Mouse (Mus musculus) lung, embryonic 16.5 days (tissue): ENCODE measurements around the gene Epop. TPM values are rescaled to one million over a fixed set of nuclear protein-coding genes. Genes with fewer than 3 reads are reported as not detected.
"Not testable (repeated sequence)": the region's sequence is repeated elsewhere in the genome, so short reads cannot be mapped to it uniquely, and the experiment has no call there.

Source experiments
- ATAC-seq: fragments of 200-750 bp; cut with Nextera tagmentation; 2 replicates; pipeline ENCODE4 v1.8.0; 2017; ENCODE audit warnings: low read depth, mild to moderate bottlenecking, moderate library complexity
- H3K27ac ChIP-seq: fragments of 300-500 bp; sonication (generic); 2 replicates; pipeline ENCODE4 v1.5.1; 2014; ENCODE audit warnings: mild to moderate bottlenecking, control low read depth, low read length
- H3K27me3 ChIP-seq: fragments of 300-500 bp; sonication (generic); 2 replicates; pipeline ENCODE4 v1.6.1; 2014; ENCODE audit warnings: low read depth, low read length, mixed read lengths; ENCODE audit not compliant: control insufficient read depth, insufficient read depth
- H3K36me3 ChIP-seq: fragments of 300-500 bp; sonication (generic); 2 replicates; pipeline ENCODE4 v1.6.1; 2014; ENCODE audit warnings: low read length; ENCODE audit not compliant: control insufficient read depth, insufficient read depth
- H3K4me1 ChIP-seq: fragments of 300-500 bp; sonication (generic); replicated peaks from 2 replicates; pipeline ENCODE4 v1.6.1; 2014; ENCODE audit warnings: low read length, mixed read lengths; ENCODE audit not compliant: control insufficient read depth, insufficient read depth
- H3K4me2 ChIP-seq: fragments of 300-500 bp; sonication (generic); 2 replicates; pipeline ENCODE4 v1.6.1; 2014; ENCODE audit warnings: low read depth, low read length, control low read depth
- H3K4me3 ChIP-seq: fragments of 300-500 bp; sonication (generic); 2 replicates; pipeline ENCODE4 v1.5.1; 2014; ENCODE audit warnings: mild to moderate bottlenecking, low read length, control low read depth
- H3K9ac ChIP-seq: fragments of 300-500 bp; sonication (generic); 2 replicates; pipeline ENCODE4 v1.6.1; 2014; ENCODE audit warnings: low read length, control low read depth
- H3K9me3 ChIP-seq: fragments of 300-500 bp; sonication (generic); 2 replicates; pipeline ENCODE4 v1.6.1; 2016; ENCODE audit warnings: low read length; ENCODE audit not compliant: control insufficient read depth
- WGBS: fragments of 180-500 bp; shearing (Covaris S2); extraction: QIAGEN DNeasy Blood & Tissue Kit; methylation state at CpG from one replicate; pipeline ENCODE4 v1.1.7; 2014; 5-methylcytosine and 5-hydroxymethylcytosine counted together
- polyA plus RNA-seq: library from polyadenylated mRNA; unstranded; fragments of >200 nt; fragmentation: Nextera tagmentation; extraction: Ambion mirVana; gene quantifications from 2 replicates; pipeline ENCODE4 v1.2.1, GENCODE M21; 2015

Epop gene
- polyA plus RNA-seq, 1 experiment from 2014 or later: 2.1 TPM

DNA sequence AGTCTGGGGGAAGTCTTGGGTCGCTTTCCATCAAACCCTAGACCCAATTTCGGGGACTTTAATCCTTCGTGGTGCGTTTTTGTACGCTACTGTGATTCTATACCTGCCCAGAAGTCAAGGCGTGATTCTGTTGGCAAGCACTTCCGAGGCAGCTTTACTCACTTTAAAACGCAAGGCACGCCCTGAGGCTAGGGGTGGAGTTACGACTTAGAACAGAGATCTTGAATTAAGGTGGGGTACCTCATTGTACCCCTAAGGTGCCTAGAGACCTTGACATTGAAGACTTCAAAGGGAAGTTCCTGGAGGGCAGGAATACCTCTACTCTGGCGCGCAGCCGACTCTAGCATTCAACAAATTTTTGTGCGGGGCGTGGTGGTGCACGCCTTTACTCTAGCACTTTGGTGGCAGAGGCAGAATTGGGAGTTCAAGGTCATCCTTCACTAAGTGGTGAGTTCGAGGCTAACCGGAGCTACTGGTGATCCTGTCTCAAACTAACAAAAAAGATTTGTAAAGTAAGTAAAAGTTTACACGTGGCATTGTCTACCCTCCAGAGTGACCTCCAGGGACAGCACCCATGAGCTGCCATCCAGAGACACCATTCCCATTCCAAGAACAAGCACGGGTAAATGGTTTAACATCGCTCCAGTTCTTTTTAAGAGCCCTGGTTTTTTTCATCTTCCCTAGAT lies 32.8 kb upstream of the Epop start:
- Histone ChIP-seq H3K9ac (peak overlapping the region; percentile 92), H3K9me3 (no peaks in the 10 kb centered on the region), H3K27ac (peak overlapping the region; percentile 98), H3K27me3 (peaks cover 7% of the 10 kb centered on the region), H3K4me1 (peaks cover 41% of the 10 kb centered on the region), H3K4me2 (peak overlapping the region; percentile 74), H3K36me3 (peaks cover 15% of the 10 kb centered on the region), H3K4me3 (peak overlapping the region; percentile 87)
- peak; percentile 18; the same call in 1 of the 2 replicates for ATAC-seq
- 2% methylated on average over 21 of the region's 21 CpGs for WGBS

DNA sequence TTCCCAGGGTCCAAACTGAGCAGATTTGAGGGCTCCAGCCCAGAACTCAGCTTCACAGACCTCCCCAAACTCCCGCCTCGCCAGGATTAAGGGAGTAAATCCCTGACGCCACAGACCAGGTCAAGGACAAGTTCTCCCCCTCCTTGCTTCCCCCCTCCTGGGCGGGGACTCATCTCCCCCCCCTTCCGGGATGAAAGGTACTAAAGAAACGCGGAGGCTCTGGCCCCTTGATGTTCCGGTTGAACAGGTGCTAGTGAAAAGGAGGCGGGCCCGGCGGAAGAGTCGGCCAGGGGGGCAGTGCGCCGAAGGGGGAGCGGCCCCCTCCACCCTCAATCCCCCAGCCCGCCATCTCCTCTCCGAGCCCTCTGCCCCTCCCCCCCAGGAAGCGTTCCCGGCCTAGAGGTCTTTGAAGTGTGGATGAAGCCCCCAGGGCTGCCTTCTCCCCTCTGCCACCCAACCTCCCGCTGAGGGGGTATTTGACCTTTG lies 32.2 kb upstream of the Epop start:
- Histone ChIP-seq H3K9ac (peak overlapping the region; percentile 92), H3K4me2 (peak overlapping the region; percentile 74), H3K4me3 (peak overlapping the region; percentile 87), H3K9me3 (no peaks in the 10 kb centered on the region), H3K27ac (peak overlapping the region; percentile 98), H3K36me3 (peaks cover 12% of the 10 kb centered on the region), H3K4me1 (peaks cover 41% of the 10 kb centered on the region), H3K27me3 (peaks cover 7% of the 10 kb centered on the region)
- peak; percentile 16; the same call in 1 of the 2 replicates for ATAC-seq
- 0% methylated on average over 20 of the region's 20 CpGs for WGBS

DNA sequence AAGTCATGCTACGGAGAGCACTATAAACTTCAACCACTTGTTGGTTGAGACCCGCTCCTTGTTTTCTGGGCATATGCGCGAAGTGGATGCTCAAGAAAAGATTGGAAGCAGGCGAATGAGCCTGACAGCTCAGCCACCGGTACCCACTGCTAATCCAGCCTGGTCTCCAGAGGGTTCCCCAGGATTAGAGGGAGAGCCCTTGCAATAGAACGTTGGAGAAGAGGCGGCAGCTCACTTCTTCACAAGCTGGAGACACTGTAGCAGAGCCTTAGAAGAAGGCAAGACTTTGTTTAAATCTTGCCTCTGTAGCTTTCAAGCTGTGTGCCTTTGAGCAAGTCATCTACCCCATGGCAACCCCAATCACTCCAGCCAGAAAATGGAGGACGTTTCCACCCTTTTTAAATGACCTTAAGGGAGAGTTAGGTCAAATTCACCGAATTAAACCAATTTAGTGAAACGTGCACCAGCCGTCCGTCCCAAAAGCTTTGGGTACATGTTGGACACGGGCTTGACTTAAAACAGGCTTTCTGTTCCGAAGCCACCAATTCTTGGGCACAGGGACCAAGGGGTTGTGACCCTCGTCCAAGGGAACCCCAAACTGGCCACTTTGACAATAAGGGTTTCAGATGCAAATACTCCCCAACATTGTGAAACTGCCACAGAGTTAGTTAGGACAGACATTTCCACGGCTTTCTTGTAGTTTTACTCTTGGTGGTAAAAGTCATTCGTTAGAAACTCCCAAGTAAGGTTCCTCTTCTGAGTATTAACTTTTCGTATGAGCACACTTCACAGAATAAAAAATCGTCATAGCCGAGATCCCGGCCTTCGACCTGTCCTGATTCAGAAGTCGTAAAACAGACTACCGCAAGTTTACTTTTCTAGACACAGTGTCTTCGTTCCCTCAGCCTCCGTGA lies 31.5 kb upstream of the Epop start:
- no peak for ATAC-seq
- Histone ChIP-seq H3K27me3 (peaks cover 7% of the 10 kb centered on the region), H3K27ac (peak overlapping the region; percentile 98), H3K36me3 (peaks cover 5% of the 10 kb centered on the region), H3K9me3 (no peaks in the 10 kb centered on the region), H3K4me1 (peaks cover 41% of the 10 kb centered on the region), H3K4me2 (peak overlapping the region; percentile 74), H3K4me3 (peak overlapping the region; percentile 87), H3K9ac (peak overlapping the region; percentile 92)
- WGBS: 4% methylated on average over 27 of the region's 27 CpGs

DNA sequence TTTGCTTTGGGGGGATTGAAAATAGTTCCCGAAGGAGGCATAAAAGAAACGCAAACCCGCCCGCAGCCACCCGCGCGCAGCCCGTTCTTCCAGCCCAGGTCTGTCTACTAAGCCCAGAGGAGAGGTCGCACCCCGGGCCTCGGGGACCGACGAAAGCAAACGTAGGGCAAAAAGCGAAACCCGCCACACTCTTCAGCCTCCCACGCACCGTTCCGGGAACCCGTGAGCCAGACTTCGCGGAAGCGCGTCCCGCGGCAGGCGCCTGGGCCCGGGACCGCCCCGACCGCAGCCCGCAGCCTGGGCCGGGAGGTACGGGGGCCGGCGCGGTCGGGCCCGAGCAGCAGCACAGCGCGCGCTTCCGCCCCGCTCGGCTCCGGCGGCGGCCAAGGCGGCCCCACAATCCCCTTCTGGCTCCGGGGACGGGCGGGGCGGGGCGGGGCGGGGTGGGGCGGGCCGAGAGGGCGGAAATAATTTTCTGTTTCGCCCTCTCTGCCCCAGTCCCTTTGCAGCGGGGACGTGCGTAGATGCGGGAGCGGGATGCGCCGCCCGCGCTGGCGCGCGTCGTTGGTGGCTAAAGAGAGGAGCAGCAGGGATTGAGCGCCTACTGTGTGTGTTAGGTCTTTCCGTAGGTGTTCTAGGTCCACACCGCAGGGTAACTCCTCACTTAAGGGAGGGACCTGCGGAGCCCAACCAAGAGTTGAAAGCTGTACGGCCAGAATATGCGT lies 30.6 kb upstream of the Epop start:
- peak overlapping the region; percentile 74 for H3K4me2 ChIP-seq
- H3K27me3 ChIP-seq: peaks cover 7% of the 10 kb centered on the region
- no peaks in the 10 kb centered on the region for H3K36me3 ChIP-seq
- peak overlapping the region; percentile 92 for H3K9ac ChIP-seq
- no peaks in the 10 kb centered on the region for H3K9me3 ChIP-seq
- under 1% methylated on average over 63 of the region's 78 CpGs for WGBS
- peaks cover 38% of the 10 kb centered on the region for H3K4me1 ChIP-seq
- ATAC-seq: peak; percentile 81
- peak overlapping the region; percentile 81 for H3K4me3 ChIP-seq
- H3K27ac ChIP-seq: peak overlapping the region; percentile 98

DNA sequence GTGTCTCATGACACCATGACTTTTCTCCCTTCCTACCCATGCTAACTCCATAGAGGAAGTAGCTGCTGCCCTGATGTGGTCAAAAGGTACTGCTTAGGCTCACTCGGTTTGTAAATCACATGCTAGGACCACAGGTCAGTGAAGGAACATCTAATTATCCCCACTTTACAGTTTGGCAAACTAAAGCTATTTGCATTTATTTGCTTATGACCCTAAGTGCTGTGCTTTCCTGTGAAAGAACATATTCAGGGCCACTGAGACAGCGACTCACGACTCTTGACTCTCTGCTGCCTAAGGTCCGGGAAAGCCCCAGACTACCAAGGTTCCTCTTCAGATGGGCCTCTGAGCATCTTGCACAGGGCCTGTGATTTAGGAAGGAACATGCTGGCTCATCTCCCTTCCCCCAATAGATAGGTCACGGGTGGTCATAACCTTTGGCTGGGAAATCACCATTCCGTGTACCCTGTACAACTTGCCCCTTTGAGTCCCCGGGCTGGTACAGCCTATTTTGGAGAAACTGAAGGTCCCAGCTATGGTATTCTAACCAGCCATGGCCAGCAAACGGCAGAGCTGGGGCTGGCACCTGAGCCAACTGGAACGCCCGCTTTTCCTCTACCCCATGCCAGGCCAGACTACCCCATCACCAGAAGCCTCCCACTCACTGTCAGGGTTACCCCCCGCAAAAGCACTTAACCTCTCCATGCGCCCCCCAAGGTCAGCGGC lies 29.9 kb upstream of the Epop start:
- no peak for ATAC-seq
- H3K36me3 ChIP-seq: no peaks in the 10 kb centered on the region
- 6% methylated on average over 13 of the region's 13 CpGs for WGBS
- H3K27me3 ChIP-seq: peaks cover 7% of the 10 kb centered on the region
- peak overlapping the region; percentile 81 for H3K4me3 ChIP-seq
- H3K9me3 ChIP-seq: no peaks in the 10 kb centered on the region
- H3K9ac ChIP-seq: peak overlapping the region; percentile 92
- peak overlapping the region; percentile 87 for H3K27ac ChIP-seq
- H3K4me1 ChIP-seq: peaks cover 32% of the 10 kb centered on the region
- peak overlapping the region; percentile 74 for H3K4me2 ChIP-seq

DNA sequence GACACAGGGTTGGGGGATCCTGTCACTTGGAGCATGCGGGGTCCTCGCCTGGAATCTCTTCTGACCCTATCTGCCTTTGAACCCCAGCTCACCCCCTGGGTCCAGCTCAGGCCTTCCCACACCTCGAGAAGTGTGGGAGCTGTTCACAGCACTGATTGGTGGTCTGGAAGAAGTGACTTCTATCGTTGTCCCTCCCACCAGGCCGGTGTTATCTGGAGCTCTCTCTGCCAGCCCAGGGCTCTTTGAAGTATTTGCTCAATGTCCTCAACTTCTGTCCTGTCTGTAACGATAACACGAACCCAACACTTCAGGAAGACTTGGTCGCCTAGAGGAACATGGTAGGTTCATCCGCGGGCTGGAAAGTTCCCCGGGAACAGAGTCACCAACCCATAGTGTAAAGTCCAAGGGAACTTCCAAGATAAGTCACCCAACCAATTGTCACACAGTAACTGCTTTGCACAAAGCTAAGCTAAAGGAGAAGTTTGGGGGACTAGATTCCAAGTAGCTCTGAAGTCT lies 29.3 kb upstream of the Epop start:
- 39% methylated on average over 11 of the region's 11 CpGs for WGBS
- Histone ChIP-seq H3K27me3 (peaks cover 7% of the 10 kb centered on the region), H3K27ac (no peak overlapping the region), H3K9me3 (no peaks in the 10 kb centered on the region), H3K4me1 (peaks cover 31% of the 10 kb centered on the region), H3K9ac (peak overlapping the region; percentile 92; the same call in 1 of the 2 replicates), H3K36me3 (no peaks in the 10 kb centered on the region), H3K4me3 (peak overlapping the region; percentile 81; the same call in 1 of the 2 replicates), H3K4me2 (peak overlapping the region; percentile 74)
- ATAC-seq: no peak

DNA sequence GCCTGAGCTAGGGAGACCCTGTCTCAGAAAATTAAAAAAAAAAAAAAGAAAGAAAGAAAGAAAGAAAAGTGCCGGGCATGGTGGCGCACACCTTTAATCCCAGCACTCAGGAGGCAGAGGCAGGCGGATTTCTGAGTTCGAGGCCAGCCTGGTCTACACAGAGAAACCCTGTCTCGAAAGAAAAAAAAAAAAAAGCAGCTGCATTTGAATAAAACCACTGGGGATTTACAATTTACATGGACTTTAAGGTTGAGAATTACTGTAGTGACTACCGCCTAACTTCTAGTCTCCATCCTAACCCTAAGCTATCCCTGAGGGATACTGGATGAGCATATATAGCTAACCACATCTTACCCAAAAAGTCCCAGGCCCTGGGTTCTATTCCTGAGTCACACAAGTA lies 28.5 kb upstream of the Epop start:
- H3K27ac ChIP-seq, H3K27me3 ChIP-seq, ATAC-seq, H3K36me3 ChIP-seq, H3K9me3 ChIP-seq, H3K4me3 ChIP-seq, H3K9ac ChIP-seq, H3K4me2 ChIP-seq: not testable (repeated sequence)
- H3K4me1 ChIP-seq: peaks cover 31% of the 10 kb centered on the region
- WGBS: 89% methylated on average over 6 of the region's 6 CpGs

DNA sequence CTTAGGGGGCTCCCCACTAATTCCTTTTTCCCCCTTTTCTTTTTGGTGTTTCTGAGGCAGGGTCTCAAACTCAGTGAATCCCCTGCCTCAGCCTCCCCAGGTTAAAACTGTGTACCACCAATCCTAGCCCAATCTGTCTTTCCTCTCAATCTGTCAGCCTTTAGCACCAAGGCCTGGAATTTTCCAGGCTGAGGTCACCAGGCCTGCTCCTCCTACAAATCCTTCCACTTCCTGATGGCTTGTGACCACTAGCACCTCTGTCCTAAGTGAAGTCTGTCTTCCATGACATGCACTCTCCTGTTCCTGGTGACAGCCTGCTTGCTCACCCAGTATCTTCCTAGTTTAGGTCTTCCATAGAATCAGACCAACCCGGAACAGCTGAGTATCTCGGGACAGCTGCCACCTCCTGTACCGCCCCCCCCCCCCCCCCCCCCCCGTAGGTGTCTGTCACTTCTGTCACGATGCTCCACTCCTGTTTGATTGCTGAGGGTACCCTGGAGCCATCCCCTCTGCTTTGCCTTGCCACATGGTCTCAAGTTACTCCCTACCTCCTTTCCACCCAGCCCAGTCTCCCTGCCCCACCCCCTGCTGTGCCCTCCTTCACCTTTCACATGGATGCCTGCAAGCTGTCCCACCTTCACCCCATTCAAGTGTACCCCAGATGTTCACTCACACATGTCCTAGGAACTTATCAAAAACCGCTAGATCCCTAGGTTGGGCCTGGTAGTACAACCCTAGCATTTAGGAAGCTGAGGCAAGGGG lies 27.9 kb upstream of the Epop start:
- Histone ChIP-seq H3K9ac (no peak overlapping the region), H3K4me1 (peaks cover 30% of the 10 kb centered on the region)

More for the DNA sequence above, 27.9 kb upstream of the Epop start:
- Histone ChIP-seq H3K9me3 (no peaks in the 10 kb centered on the region), H3K4me3 (no peak overlapping the region), H3K36me3 (no peaks in the 10 kb centered on the region), H3K27ac (no peak overlapping the region), H3K27me3 (peaks cover 7% of the 10 kb centered on the region), H3K4me2 (no peak overlapping the region)
- WGBS: 61% methylated on average over 4 of the region's 6 CpGs
- ATAC-seq: no peak
